Mouse (Mus musculus): ENCODE results near the gene Lysmd1. TPM values are rescaled to one million over a fixed set of nuclear protein-coding genes. Genes with fewer than 3 reads are reported as not detected.

Gene Lysmd1
- total and polyA plus RNA-seq, 2 experiments, result 6.1 to 7.0 TPM

GRCm38 (mm10) chr3:95164840-95165239 lies 31.0 kb downstream of the Lysmd1 start:
- DNase-seq (ENCODE audit: extremely low read depth, low read depth, low spot score), result no peak
- H3K27ac ChIP-seq (replicated peaks; ENCODE audit: insufficient read depth, low read depth, low read length), result no peak overlapping the region
- TF ChIP-seq POLR2A (IDR thresholded peaks at IDR 0.05; ENCODE audit: extremely low read depth, insufficient read depth, low read length) (no peak), CTCF (IDR thresholded peaks at IDR 0.05; ENCODE audit: low read depth, low read length) (no peak)
- WGBS, result 77% methylated on average over 5 of the region's 5 CpGs
- no peak overlapping the region for H3K9ac ChIP-seq (ENCODE audit: low read depth, low read length)
- no peaks in the 10 kb centered on the region for H3K36me3 ChIP-seq (ENCODE audit: control insufficient read depth, insufficient read depth, low read length)
- no peak overlapping the region for H3K4me3 ChIP-seq (ENCODE audit: insufficient read depth, low read depth, low read length)
- H3K79me2 ChIP-seq (ENCODE audit: control insufficient read depth, insufficient read depth, low read length), result no peaks in the 10 kb centered on the region
- H3K4me1 ChIP-seq (ENCODE audit: control insufficient read depth, insufficient read depth, low read length), result peaks cover under 1% of the 10 kb centered on the region
- peaks cover 5% of the 10 kb centered on the region; the same call in 1 of the 2 replicates for H3K27me3 ChIP-seq (ENCODE audit: control insufficient read depth, insufficient read depth, low read length)

GRCm38 (mm10) chr3:95169996-95170395 lies 36.1 kb downstream of the Lysmd1 start:
- 96% methylated on average over 10 of the region's 10 CpGs for WGBS
- Histone ChIP-seq H3K27me3 (ENCODE audit: control insufficient read depth, insufficient read depth, low read length) (peaks cover 21% of the 10 kb centered on the region), H3K4me1 (ENCODE audit: control insufficient read depth, insufficient read depth, low read length) (peaks cover 3% of the 10 kb centered on the region; the same call in 1 of the 2 replicates), H3K4me3 (ENCODE audit: insufficient read depth, low read depth, low read length) (no peak overlapping the region), H3K27ac (replicated peaks; ENCODE audit: insufficient read depth, low read depth, low read length) (no peak overlapping the region), H3K79me2 (ENCODE audit: control insufficient read depth, insufficient read depth, low read length) (no peaks in the 10 kb centered on the region), H3K36me3 (ENCODE audit: control insufficient read depth, insufficient read depth, low read length) (no peaks in the 10 kb centered on the region), H3K9ac (ENCODE audit: low read depth, low read length) (no peak overlapping the region)
- TF ChIP-seq CTCF (IDR thresholded peaks at IDR 0.05; ENCODE audit: low read depth, low read length), result no peak
- TF ChIP-seq POLR2A (IDR thresholded peaks at IDR 0.05; ENCODE audit: extremely low read depth, insufficient read depth, low read length), result no peak
- DNase-seq (ENCODE audit: extremely low read depth, low read depth, low spot score), result no peak

- Histone ChIP-seq H3K9ac (ENCODE audit: low read depth, low read length) (no peak overlapping the region), H3K36me3 (ENCODE audit: control insufficient read depth, insufficient read depth, low read length) (no peaks in the 10 kb centered on the region), H3K4me1 (ENCODE audit: control insufficient read depth, insufficient read depth, low read length) (peaks cover 3% of the 10 kb centered on the region; the same call in 1 of the 2 replicates), H3K27ac (replicated peaks; ENCODE audit: insufficient read depth, low read depth, low read length) (no peak overlapping the region), H3K4me3 (ENCODE audit: insufficient read depth, low read depth, low read length) (no peak overlapping the region), H3K79me2 (ENCODE audit: control insufficient read depth, insufficient read depth, low read length) (no peaks in the 10 kb centered on the region), H3K27me3 (ENCODE audit: control insufficient read depth, insufficient read depth, low read length) (peaks cover 21% of the 10 kb centered on the region)
- TF ChIP-seq POLR2A (IDR thresholded peaks at IDR 0.05; ENCODE audit: extremely low read depth, insufficient read depth, low read length), result no peak
- WGBS, result 45% methylated on average over 6 of the region's 6 CpGs
- DNase-seq (ENCODE audit: extremely low read depth, low read depth, low spot score), result peak; percentile 39
Observed at GRCm38 (mm10) chr3:95171105-95171504, 37.2 kb downstream of the Lysmd1 start.

- WGBS, result 29% methylated on average over 71 of the region's 84 CpGs
- Histone ChIP-seq H3K4me1 (ENCODE audit: control insufficient read depth, insufficient read depth, low read length) (peaks cover 3% of the 10 kb centered on the region; the same call in 1 of the 2 replicates), H3K9ac (ENCODE audit: low read depth, low read length) (no peak overlapping the region), H3K4me3 (ENCODE audit: insufficient read depth, low read depth, low read length) (no peak overlapping the region), H3K79me2 (ENCODE audit: control insufficient read depth, insufficient read depth, low read length) (no peaks in the 10 kb centered on the region), H3K27me3 (ENCODE audit: control insufficient read depth, insufficient read depth, low read length) (peaks cover 21% of the 10 kb centered on the region), H3K27ac (replicated peaks; ENCODE audit: insufficient read depth, low read depth, low read length) (no peak overlapping the region), H3K36me3 (ENCODE audit: control insufficient read depth, insufficient read depth, low read length) (no peaks in the 10 kb centered on the region)
- TF ChIP-seq POLR2A (IDR thresholded peaks at IDR 0.05; ENCODE audit: extremely low read depth, insufficient read depth, low read length) (no peak), CTCF (IDR thresholded peaks at IDR 0.05; ENCODE audit: low read depth, low read length) (no peak)
- no peak for DNase-seq (ENCODE audit: extremely low read depth, low read depth, low spot score)
Observed at GRCm38 (mm10) chr3:95172526-95173255, 38.8 kb downstream of the Lysmd1 start.

GRCm38 (mm10) chr3:95173256-95173949 lies 39.5 kb downstream of the Lysmd1 start:
- Histone ChIP-seq H3K4me3 (ENCODE audit: insufficient read depth, low read depth, low read length) (peak overlapping the region; percentile 25; the same call in 1 of the 2 replicates), H3K79me2 (ENCODE audit: control insufficient read depth, insufficient read depth, low read length) (no peaks in the 10 kb centered on the region), H3K27ac (replicated peaks; ENCODE audit: insufficient read depth, low read depth, low read length) (no peak overlapping the region), H3K36me3 (ENCODE audit: control insufficient read depth, insufficient read depth, low read length) (no peaks in the 10 kb centered on the region), H3K4me1 (ENCODE audit: control insufficient read depth, insufficient read depth, low read length) (peaks cover 3% of the 10 kb centered on the region; the same call in 1 of the 2 replicates), H3K9ac (ENCODE audit: low read depth, low read length) (peak overlapping the region; percentile 18; the same call in 1 of the 2 replicates), H3K27me3 (ENCODE audit: control insufficient read depth, insufficient read depth, low read length) (peaks cover 21% of the 10 kb centered on the region)
- no peak for DNase-seq (ENCODE audit: extremely low read depth, low read depth, low spot score)
- 10% methylated on average over 58 of the region's 58 CpGs for WGBS
- TF ChIP-seq POLR2A (IDR thresholded peaks at IDR 0.05; ENCODE audit: extremely low read depth, insufficient read depth, low read length) (no peak), CTCF (IDR thresholded peaks at IDR 0.05; ENCODE audit: low read depth, low read length) (no peak)
